11 mouse cellular contexts compared by ENCODE assay signal in genomic region chr4:40837008-40837407, GRCm38 (mm10). TPM values are rescaled to one million over a fixed set of nuclear protein-coding genes. Genes with fewer than 3 reads are reported as not detected.
DNase-seq lines count a peak whose midpoint lies in the region; ATAC-seq and TF ChIP-seq lines count a peak whose summit lies in the region.
"Had no signal": no experiment of that assay in that cellular context is flagged by ENCODE, and none has a peak within 500 bp of the region (broad histone marks: within the 10 kb centered on the region; RNA-seq: fewer than 3 reads in every experiment).

No protein-coding gene starts in this region.

- peaks cover 32% of the 10 kb centered on the region for H3K36me3 ChIP-seq in heart, adult 2 months (ENCODE audit: control insufficient read depth, insufficient read depth, low read length)
- no peaks in the 10 kb centered on the region for H3K36me3 ChIP-seq in lung, embryonic 14.5 days (ENCODE audit: insufficient read depth)
- H3K36me3 ChIP-seq in heart, embryonic 15.5 days: no peaks in the 10 kb centered on the region
- peaks cover 13% of the 10 kb centered on the region for H3K36me3 ChIP-seq in liver, postnatal 0 days (replicated peaks; ENCODE audit: insufficient read depth, low read length)

- 4% methylated on average over 3 of the region's 3 CpGs for WGBS in heart, adult 2 months
- WGBS in lung, embryonic 14.5 days: 31% methylated on average over 3 of the region's 3 CpGs
- 15% methylated on average over 3 of the region's 3 CpGs for WGBS in lung, adult 2 months
- 7% methylated on average over 3 of the region's 3 CpGs for WGBS in heart, embryonic 15.5 days
- 63% methylated on average over 3 of the region's 3 CpGs for WGBS in liver, postnatal 0 days (ENCODE audit: insufficient replicate concordance)

- H3K27ac ChIP-seq in heart, adult 2 months: peak overlapping the region; percentile 69
- peak overlapping the region; percentile 84 for H3K27ac ChIP-seq in lung, embryonic 14.5 days (ENCODE audit: low read depth)
- peak overlapping the region; percentile 90 for H3K27ac ChIP-seq in heart, embryonic 15.5 days
- peak overlapping the region; percentile 77 for H3K27ac ChIP-seq in liver, postnatal 0 days (ENCODE audit: low read depth)

- TF ChIP-seq CTCF in heart, adult 2 months (IDR thresholded peaks at IDR 0.05): no peak
- TF ChIP-seq CTCF in lung, embryonic 14.5 days (IDR thresholded peaks at IDR 0.05; ENCODE audit: low read depth): no peak
- no peak for TF ChIP-seq CTCF in lung, adult 2 months (IDR thresholded peaks at IDR 0.05; ENCODE audit: insufficient read depth, low read length)
- TF ChIP-seq CTCF in liver, postnatal 0 days (IDR thresholded peaks at IDR 0.05; ENCODE audit: low read depth): no peak

- 0 out of 2 replicates have a peak overlapping the region, but pooled peaks have one; percentile 6 for H3K4me3 ChIP-seq in heart, adult 2 months
- no peak overlapping the region for H3K4me3 ChIP-seq in lung, embryonic 14.5 days (ENCODE audit: low read depth, low read length)
- H3K4me3 ChIP-seq in lung, adult 2 months (replicated peaks; ENCODE audit: extremely low read depth, low read depth, low read length): no peak overlapping the region
- peak overlapping the region; percentile 29 for H3K4me3 ChIP-seq in heart, embryonic 15.5 days
- H3K4me3 ChIP-seq in liver, postnatal 0 days (ENCODE audit: low read depth, low read length): no peak overlapping the region

- no peaks in the 10 kb centered on the region for H3K27me3 ChIP-seq in heart, adult 2 months (ENCODE audit: control insufficient read depth, insufficient read depth, low read length)
- H3K27me3 ChIP-seq in lung, embryonic 14.5 days (ENCODE audit: insufficient read depth, low read length): no peaks in the 10 kb centered on the region
- H3K27me3 ChIP-seq in heart, embryonic 15.5 days: no peaks in the 10 kb centered on the region
- H3K27me3 ChIP-seq in liver, postnatal 0 days (ENCODE audit: insufficient read depth, low read length): no peaks in the 10 kb centered on the region
- H3K27me3 ChIP-seq: Patski had no signal

- no peak for DNase-seq in heart, adult 2 months
- no peak for DNase-seq in heart, postnatal 14 days
- DNase-seq in lung, embryonic 14.5 days: no peak
- DNase-seq in lung, adult 2 months: no peak
- no peak for DNase-seq in liver, postnatal 0 days
- no peak for DNase-seq in frontal cortex, postnatal 36 days (ENCODE audit: low spot score in 2 of 2)
- no peak for DNase-seq in gastrocnemius, postnatal 14 days
- DNase-seq: B cell, adult 2 months; cerebellum, adult 2 months had no signal

- TF ChIP-seq EP300 in heart, adult 2 months (IDR thresholded peaks at IDR 0.05; ENCODE audit: insufficient read depth, low read depth, low read length): no peak
- no peak for TF ChIP-seq EP300 in liver, postnatal 0 days (IDR thresholded peaks at IDR 0.05; ENCODE audit: low read depth)

- no peak for TF ChIP-seq POLR2A in heart, adult 2 months (IDR thresholded peaks at IDR 0.05; ENCODE audit: insufficient read depth, low read depth, low read length)
- no peak for TF ChIP-seq POLR2A in lung, adult 2 months (IDR thresholded peaks at IDR 0.05; ENCODE audit: borderline replicate concordance, extremely low read depth, low read depth, low read length)

- peaks cover 14% of the 10 kb centered on the region for H3K79me2 ChIP-seq in heart, adult 2 months (replicated peaks; ENCODE audit: control insufficient read depth, insufficient read depth, low read length)

- H3K9me3 ChIP-seq in lung, embryonic 14.5 days (ENCODE audit: low read depth, low read length): no peaks in the 10 kb centered on the region
- no peaks in the 10 kb centered on the region for H3K9me3 ChIP-seq in heart, embryonic 15.5 days (replicated peaks)
- no peaks in the 10 kb centered on the region for H3K9me3 ChIP-seq in liver, postnatal 0 days (ENCODE audit: low read length)

- peak overlapping the region; percentile 40 for H3K4me2 ChIP-seq in lung, embryonic 14.5 days
- H3K4me2 ChIP-seq in heart, embryonic 15.5 days: peak overlapping the region; percentile 50
- H3K4me2 ChIP-seq in liver, postnatal 0 days (ENCODE audit: low read depth, low read length): peak overlapping the region; percentile 4

- no peak overlapping the region; the same call in 1 of the 2 replicates for H3K9ac ChIP-seq in heart, adult 2 months (ENCODE audit: low read depth, low read length)
- no peak overlapping the region for H3K9ac ChIP-seq in lung, embryonic 14.5 days
- peak overlapping the region; percentile 26; the same call in 1 of the 2 replicates for H3K9ac ChIP-seq in heart, embryonic 15.5 days
- H3K9ac ChIP-seq in liver, postnatal 0 days (replicated peaks): no peak overlapping the region; the same call in 1 of the 2 replicates

- H3K4me1 ChIP-seq in heart, adult 2 months (ENCODE audit: control insufficient read depth, insufficient read depth, low read length): peaks cover 31% of the 10 kb centered on the region
- peaks cover 26% of the 10 kb centered on the region for H3K4me1 ChIP-seq in lung, embryonic 14.5 days (ENCODE audit: insufficient read depth)
- peaks cover 38% of the 10 kb centered on the region for H3K4me1 ChIP-seq in lung, adult 2 months (ENCODE audit: control insufficient read depth, insufficient read depth, low read length)
- peaks cover 73% of the 10 kb centered on the region for H3K4me1 ChIP-seq in heart, embryonic 15.5 days (replicated peaks)
- H3K4me1 ChIP-seq in liver, postnatal 0 days (ENCODE audit: insufficient read depth): peaks cover 54% of the 10 kb centered on the region

- intact Hi-C loops in heart, adult 2 months (cut with DNase I): loop anchor here (2.0 kb wide), 1 partner anchor 16 kb away; no protein-coding TSS in a partner anchor
- intact Hi-C loops in heart, postnatal 14 days (cut with DNase I): no loop called here
- intact Hi-C loops in gastrocnemius, postnatal 14 days (cut with DNase I; ENCODE audit: low total_unique reads): loop anchor here (2.0 kb wide), 1 partner anchor 32 kb away; no protein-coding TSS in a partner anchor

- ATAC-seq in lung, embryonic 14.5 days (ENCODE audit: insufficient read depth): peak; percentile 54; the same call in 1 of the 2 replicates
- peak; percentile 8; the same call in 1 of the 2 replicates for ATAC-seq in heart, embryonic 15.5 days (replicated peaks; ENCODE audit: insufficient number of reproducible peaks, insufficient read depth, low FRiP score, low read depth)
- ATAC-seq in liver, postnatal 0 days: no peak

RNA-seq across cellular contexts. Expression of gene B4galt1, which starts 16.8 kb away (rescaled TPM):
- 10 to 100 TPM; 68.7 to 69.7 TPM for total RNA-seq in heart, adult 2 months (2021)
- 42.6 and 57.4 TPM in 2 replicates for polyA plus RNA-seq in heart, adult 2 months (2012; rRNA removed)
- 10 to 100 TPM; 65.7 to 70.3 TPM for total RNA-seq in heart, postnatal 14 days (2021)
- polyA plus RNA-seq in lung, embryonic 14.5 days (2014; fragmentation: Nextera tagmentation; extraction: Ambion mirVana): 64.4 and 66.5 TPM in 2 replicates
- polyA plus RNA-seq in lung, adult 2 months (2012; rRNA removed): 44.6 and 47.7 TPM in 2 replicates
- polyA plus RNA-seq in heart, embryonic 15.5 days (2015; fragmentation: Nextera tagmentation; extraction: Ambion mirVana): 53.7 and 59.5 TPM in 2 replicates
- 26.4 and 30.2 TPM in 2 replicates for polyA plus RNA-seq in liver, postnatal 0 days (2015; fragmentation: Nextera tagmentation; extraction: Ambion mirVana)
- 10 to 100 TPM; 36.3 to 38.8 TPM for total RNA-seq in gastrocnemius, postnatal 14 days (2021)

Comparison
In these comparisons a context has a peak if more than half of its experiments do, and no peak if none do; other contexts are left out.
1. H3K4me3 ChIP-seq: peak in heart, adult 2 months (single experiment) and heart, embryonic 15.5 days (single experiment); none in lung, embryonic 14.5 days (single experiment), lung, adult 2 months (single experiment) and liver, postnatal 0 days (single experiment).
2. Peak in every context shown above with its lines, with median percentiles within 50 percentile points of each other: H3K27ac ChIP-seq and H3K4me2 ChIP-seq.